Mouse (Mus musculus) C2C12 (cell line): ENCODE data around the gene Gpr160. TPM values are rescaled to one million over a fixed set of nuclear protein-coding genes. Genes with fewer than 3 reads are reported as not detected.

Experiments
- H3K27me3 ChIP-seq: one replicate; pipeline ENCODE4 v1.6.1; 2011; ENCODE audit not compliant: control insufficient read depth, insufficient read depth, insufficient read length
- H3K36me3 ChIP-seq: one replicate; pipeline ENCODE4 v1.6.1; 2011; ENCODE audit not compliant: control insufficient read depth, insufficient read depth
- H3K4me3 ChIP-seq: one replicate; pipeline ENCODE4 v1.5.1; 2011; ENCODE audit warnings: mild to moderate bottlenecking, control low read depth; ENCODE audit not compliant: poor library complexity, insufficient read depth, severe bottlenecking
- H3K79me2 ChIP-seq: one replicate; pipeline ENCODE4 v1.6.1; 2011; ENCODE audit not compliant: control insufficient read depth, insufficient read depth
- H3K79me3 ChIP-seq: one replicate; pipeline ENCODE4 v1.6.1; 2011; ENCODE audit warnings: low read depth, control low read depth
- H3ac ChIP-seq: one replicate; pipeline ENCODE3; 2011; ENCODE audit warnings: low read depth; ENCODE audit not compliant: control insufficient read depth, insufficient read length
- CEBPB ChIP-seq: IDR thresholded peaks from one replicate; pipeline ENCODE4 v1.6.1; 2011; ENCODE audit warnings: low read depth, mild to moderate bottlenecking, control low read depth, moderate library complexity
- CTCF ChIP-seq: IDR thresholded peaks from one replicate; pipeline ENCODE4 v1.5.1; 2011; ENCODE audit not compliant: control insufficient read depth, insufficient read depth, insufficient read length
- FOSL1 ChIP-seq: IDR thresholded peaks from one replicate; pipeline ENCODE4 v1.8.0; 2011; ENCODE audit warnings: mild to moderate bottlenecking, low read length; ENCODE audit not compliant: poor library complexity, insufficient read depth, severe bottlenecking
- MAX ChIP-seq: IDR thresholded peaks from one replicate; pipeline ENCODE4 v1.6.1; 2011; ENCODE audit warnings: mild to moderate bottlenecking, control low read depth
- MYOD1 ChIP-seq: IDR thresholded peaks from one replicate; pipeline ENCODE4 v1.6.1; 2011; ENCODE audit warnings: low read depth; ENCODE audit not compliant: control insufficient read depth, insufficient read length
- MYOG ChIP-seq: IDR thresholded peaks from one replicate; pipeline ENCODE4 v1.6.1; 2011; ENCODE audit not compliant: control insufficient read depth, insufficient read length; ENCODE audit errors: extremely low read depth
- USF1 ChIP-seq: IDR thresholded peaks from one replicate; pipeline ENCODE4 v1.6.1; 2011; ENCODE audit warnings: low read depth, mild to moderate bottlenecking, control low read depth, moderate library complexity
- polyA plus RNA-seq: library from polyadenylated mRNA; unstranded; fragments of >200 nt; fragmentation: generic; extraction: Trizol; gene quantifications from one replicate; pipeline ENCODE4 v1.2.1, GENCODE M21; 2012; ENCODE audit warnings: missing spikeins

The Gpr160 gene
- polyA plus RNA-seq, 1 experiment = 0.07 TPM

- H3K36me3 ChIP-seq = peaks cover 42% of the 10 kb centered on the region
Observed at GRCm38 (mm10) chr3:30899407-30899806, 43.7 kb downstream of the Gpr160 start.

GRCm38 (mm10) chr3:30904658-30905057 is 48.9 kb downstream of the Gpr160 start:
- peaks cover 26% of the 10 kb centered on the region for H3K36me3 ChIP-seq
- no peak overlapping the region for H3K4me3 ChIP-seq
- no peak overlapping the region for H3ac ChIP-seq
- no peak for TF ChIP-seq CTCF
- TF ChIP-seq MYOD1 = no peak
- TF ChIP-seq FOSL1 = no peak
- TF ChIP-seq CEBPB = no peak
- no peak for TF ChIP-seq MYOG
- TF ChIP-seq USF1 = no peak
- no peak for TF ChIP-seq MAX
- no peaks in the 10 kb centered on the region for H3K79me2 ChIP-seq
- H3K79me3 ChIP-seq = no peaks in the 10 kb centered on the region
- no peaks in the 10 kb centered on the region for H3K27me3 ChIP-seq

More at GRCm38 (mm10) chr3:30899407-30899806, 43.7 kb downstream of the Gpr160 start:
- no peak overlapping the region for H3K4me3 ChIP-seq
- H3K79me2 ChIP-seq = no peaks in the 10 kb centered on the region
- no peaks in the 10 kb centered on the region for H3K27me3 ChIP-seq
- no peak overlapping the region for H3ac ChIP-seq
- no peak for TF ChIP-seq MAX
- TF ChIP-seq USF1 = no peak
- no peak for TF ChIP-seq CEBPB
- TF ChIP-seq FOSL1 = no peak
- no peak for TF ChIP-seq CTCF
- TF ChIP-seq MYOG = no peak
- no peak for TF ChIP-seq MYOD1
- no peaks in the 10 kb centered on the region for H3K79me3 ChIP-seq

GRCm38 (mm10) chr3:30917160-30917559 is 61.4 kb downstream of the Gpr160 start:
- H3K36me3 ChIP-seq = peaks cover 66% of the 10 kb centered on the region
- no peak overlapping the region for H3K4me3 ChIP-seq
- H3K79me2 ChIP-seq = no peaks in the 10 kb centered on the region
- no peak overlapping the region for H3ac ChIP-seq
- no peaks in the 10 kb centered on the region for H3K79me3 ChIP-seq
- H3K27me3 ChIP-seq = no peaks in the 10 kb centered on the region
- TF ChIP-seq CEBPB (no peak), MYOD1 (no peak), FOSL1 (no peak), CTCF (no peak), MYOG (no peak), MAX (no peak), USF1 (no peak)

GRCm38 (mm10) chr3:30927664-30928063 is 71.9 kb downstream of the Gpr160 start:
- Histone ChIP-seq H3K36me3 (peaks cover 46% of the 10 kb centered on the region), H3ac (no peak overlapping the region), H3K79me2 (peaks cover 22% of the 10 kb centered on the region), H3K4me3 (no peak overlapping the region), H3K79me3 (peaks cover 10% of the 10 kb centered on the region), H3K27me3 (no peaks in the 10 kb centered on the region)
- no peak for TF ChIP-seq CTCF
- TF ChIP-seq FOSL1 = no peak
- TF ChIP-seq MYOD1 = no peak
- TF ChIP-seq MYOG = no peak
- TF ChIP-seq USF1 = no peak
- TF ChIP-seq CEBPB = no peak
- TF ChIP-seq MAX = no peak

- H3K4me3 ChIP-seq = no peak overlapping the region
- no peaks in the 10 kb centered on the region for H3K27me3 ChIP-seq
- no peak overlapping the region for H3ac ChIP-seq
- peaks cover 17% of the 10 kb centered on the region for H3K79me2 ChIP-seq
- H3K79me3 ChIP-seq = peaks cover 4% of the 10 kb centered on the region
- TF ChIP-seq MAX (no peak), CEBPB (no peak), USF1 (no peak), CTCF (no peak), MYOD1 (no peak), MYOG (no peak), FOSL1 (no peak)
- H3K36me3 ChIP-seq = peaks cover 50% of the 10 kb centered on the region
Observed at GRCm38 (mm10) chr3:30929828-30930227, 74.1 kb downstream of the Gpr160 start.

GRCm38 (mm10) chr3:30934384-30934783 is 78.6 kb downstream of the Gpr160 start:
- H3K79me3 ChIP-seq = peaks cover 1% of the 10 kb centered on the region
- peaks cover 8% of the 10 kb centered on the region for H3K79me2 ChIP-seq
- peaks cover 62% of the 10 kb centered on the region for H3K36me3 ChIP-seq
- TF ChIP-seq USF1 (no peak), MYOD1 (no peak), MYOG (no peak), MAX (no peak), CTCF (no peak), FOSL1 (no peak), CEBPB (no peak)
- H3ac ChIP-seq = no peak overlapping the region
- H3K4me3 ChIP-seq = no peak overlapping the region
- H3K27me3 ChIP-seq = no peaks in the 10 kb centered on the region

Other genes starting within 250 kb of the Gpr160 start
- not detected for gene Lrriq4, start 211.4 kb upstream of the Gpr160 start, polyA plus RNA-seq
- gene Lrrc34, start 208.1 kb upstream of the Gpr160 start, polyA plus RNA-seq = not detected
- not detected for gene Lrrc31, start 156.1 kb upstream of the Gpr160 start, polyA plus RNA-seq
- gene Samd7, start 109.7 kb upstream of the Gpr160 start, polyA plus RNA-seq = not detected
- 13.0 TPM for gene Sec62, start 63.1 kb upstream of the Gpr160 start, polyA plus RNA-seq
- 4.6 TPM for gene Phc3, start 113.5 kb downstream of the Gpr160 start, polyA plus RNA-seq
- 17.5 TPM for gene Prkci, start 139.8 kb downstream of the Gpr160 start, polyA plus RNA-seq
- gene Skil, start 239.1 kb downstream of the Gpr160 start, polyA plus RNA-seq = 15.0 TPM